Mouse (Mus musculus) cerebellum, adult 2 months (tissue): Measurements from ENCODE around the gene Gm1043.

Source experiments
- CTCF ChIP-seq: fragments of 200-500 bp; IDR thresholded peaks from 2 replicates; pipeline ENCODE4 v1.5.1; 2011; ENCODE audit warnings: low read depth, mild to moderate bottlenecking, control low read depth, low read length, moderate library complexity, borderline replicate concordance; ENCODE audit not compliant: insufficient read depth
- POLR2A ChIP-seq: fragments of 200-500 bp; IDR thresholded peaks from 2 replicates; pipeline ENCODE4 v1.6.1; 2011; ENCODE audit warnings: low read length, control low read depth, borderline replicate concordance; ENCODE audit not compliant: insufficient read depth

DNA sequence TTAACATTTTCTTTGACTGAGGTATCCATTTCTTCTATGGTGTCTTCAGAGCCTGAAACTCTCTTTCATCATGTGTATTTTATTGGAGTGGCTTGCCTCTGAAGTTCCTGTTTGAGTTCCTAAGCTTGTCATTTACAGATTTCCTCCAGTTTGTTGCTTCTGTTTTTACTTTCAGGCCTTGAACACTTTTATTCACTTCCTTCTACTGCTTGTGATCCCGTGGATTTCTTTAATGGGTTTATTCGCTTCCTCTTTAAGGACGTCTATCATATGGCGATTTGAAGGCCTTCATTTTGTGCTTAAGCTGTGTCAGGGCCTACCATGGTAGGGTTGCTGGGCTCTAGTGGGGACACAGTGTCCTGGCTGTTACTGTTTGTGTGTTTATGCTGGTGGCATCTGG lies 11.5 kb upstream of the Gm1043 start:
- TF ChIP-seq CTCF (no peak), POLR2A (no peak)
